Mouse (Mus musculus) midbrain, embryonic 16.5 days (tissue): ENCODE measurements around the gene Tmem35b. TPM values are rescaled to one million over a fixed set of nuclear protein-coding genes. Genes with fewer than 3 reads are reported as not detected.
A peak's percentile ranks its signal among the peaks of the same experiment; 100 is the strongest.

Experiments
- ATAC-seq: fragments of 200-750 bp; cut with Nextera tagmentation; 2 replicates; pipeline ENCODE4 v1.8.0; 2017; ENCODE audit warnings: moderate TSS enrichment
- H3K27ac ChIP-seq: fragments of 300-500 bp; sonication (generic); 2 replicates; pipeline ENCODE4 v1.5.1; 2014; ENCODE audit warnings: mild to moderate bottlenecking, low read length, mixed read lengths
- H3K27me3 ChIP-seq: fragments of 300-500 bp; sonication (generic); 2 replicates; pipeline ENCODE4 v1.6.1; 2014; ENCODE audit warnings: low read depth, low read length, mixed read lengths; ENCODE audit not compliant: control insufficient read depth, insufficient read depth
- H3K36me3 ChIP-seq: fragments of 300-500 bp; sonication (generic); 2 replicates; pipeline ENCODE4 v1.6.1; 2014; ENCODE audit warnings: mild to moderate bottlenecking, low read length, moderate library complexity, mixed read lengths; ENCODE audit not compliant: control insufficient read depth, insufficient read depth
- H3K4me1 ChIP-seq: fragments of 300-500 bp; sonication (generic); 2 replicates; pipeline ENCODE4 v1.6.1; 2014; ENCODE audit warnings: mild to moderate bottlenecking, low read length, mixed read lengths; ENCODE audit not compliant: control insufficient read depth, insufficient read depth
- H3K4me2 ChIP-seq: fragments of 300-500 bp; sonication (generic); 2 replicates; pipeline ENCODE4 v1.6.1; 2014; ENCODE audit warnings: mild to moderate bottlenecking, low read length, mixed read lengths
- H3K4me3 ChIP-seq: fragments of 300-500 bp; sonication (generic); 2 replicates; pipeline ENCODE4 v1.5.1; 2014; ENCODE audit warnings: low read depth, mild to moderate bottlenecking, low read length, moderate library complexity, mixed read lengths
- H3K9ac ChIP-seq: fragments of 300-500 bp; sonication (generic); 2 replicates; pipeline ENCODE4 v1.6.1; 2014; ENCODE audit warnings: low read depth, low read length, mixed read lengths
- H3K9me3 ChIP-seq: fragments of 300-500 bp; sonication (generic); replicated peaks from 2 replicates; pipeline ENCODE4 v1.6.1; 2014; ENCODE audit warnings: mild to moderate bottlenecking, low read length, mixed read lengths; ENCODE audit not compliant: control insufficient read depth, poor library complexity, severe bottlenecking
- WGBS: fragments of 180-500 bp; shearing (Covaris S2); extraction: QIAGEN DNeasy Blood & Tissue Kit; methylation state at CpG from one replicate; pipeline ENCODE4 v1.1.7; 2014; 5-methylcytosine and 5-hydroxymethylcytosine counted together
- polyA plus RNA-seq: library from polyadenylated mRNA; unstranded; fragments of >200 nt; fragmentation: Nextera tagmentation; extraction: Ambion mirVana; gene quantifications from 2 replicates; pipeline ENCODE4 v1.2.1, GENCODE M21; 2015

Tmem35b gene
- polyA plus RNA-seq, 1 experiment from 2014 or later = 18.1 TPM

DNA sequence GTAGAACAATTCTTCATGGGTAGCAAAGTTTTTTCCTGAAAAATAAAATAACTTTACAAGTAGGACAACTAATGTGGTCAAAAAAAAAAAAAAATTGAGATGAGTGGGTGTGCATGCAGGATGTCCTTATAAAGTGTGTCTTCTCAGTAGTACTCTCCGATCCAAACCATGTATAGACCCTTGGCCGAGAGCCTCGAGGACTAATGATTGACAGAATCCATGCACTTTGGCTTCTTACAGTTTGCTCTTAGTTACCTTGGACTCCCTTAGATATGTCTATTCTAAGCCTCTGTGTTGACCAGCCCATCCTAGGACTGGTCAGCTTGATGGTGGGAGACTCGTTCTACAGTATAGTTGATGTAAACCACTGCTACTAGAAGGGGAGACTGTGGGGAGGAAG lies 15.9 kb upstream of the Tmem35b start:
- 97% methylated on average over 4 of the region's 4 CpGs for whole genome bisulfite sequencing
- no peaks in the 10 kb centered on the region for H3K4me1 ChIP-seq
- no peaks in the 10 kb centered on the region; the same call in 1 of the 2 replicates for H3K9me3 ChIP-seq
- H3K4me3 ChIP-seq = no peak overlapping the region
- H3K27ac ChIP-seq = no peak overlapping the region
- ATAC-seq = no peak
- no peak overlapping the region for H3K4me2 ChIP-seq
- no peaks in the 10 kb centered on the region for H3K27me3 ChIP-seq
- peaks cover 28% of the 10 kb centered on the region for H3K36me3 ChIP-seq
- no peak overlapping the region for H3K9ac ChIP-seq

DNA sequence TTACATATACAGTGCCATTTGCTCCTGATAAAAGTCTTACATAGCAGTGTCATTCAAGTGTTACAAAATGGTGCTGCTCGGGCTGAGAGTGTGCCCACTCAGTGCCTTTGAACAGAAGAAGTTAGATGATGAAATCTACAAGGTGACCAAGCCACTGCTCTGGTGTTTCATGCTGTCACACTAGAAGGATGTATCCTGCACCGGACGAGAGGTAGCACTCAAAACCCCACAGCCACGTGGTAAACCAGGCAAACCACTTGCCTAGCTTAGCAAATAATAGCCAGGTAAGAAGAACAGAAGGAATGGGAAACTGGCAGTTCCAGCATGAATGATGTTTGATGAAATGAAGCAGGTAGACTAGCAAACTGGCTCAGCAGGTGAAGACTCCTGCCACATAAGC lies 12.9 kb upstream of the Tmem35b start:
- H3K9ac ChIP-seq = no peak overlapping the region
- no peak overlapping the region for H3K4me2 ChIP-seq
- 79% methylated on average over 4 of the region's 4 CpGs for WGBS
- H3K4me3 ChIP-seq = no peak overlapping the region
- no peak for ATAC-seq
- H3K4me1 ChIP-seq = no peaks in the 10 kb centered on the region
- no peaks in the 10 kb centered on the region; the same call in 1 of the 2 replicates for H3K9me3 ChIP-seq
- no peak overlapping the region for H3K27ac ChIP-seq
- H3K27me3 ChIP-seq = no peaks in the 10 kb centered on the region
- H3K36me3 ChIP-seq = peaks cover 25% of the 10 kb centered on the region

DNA sequence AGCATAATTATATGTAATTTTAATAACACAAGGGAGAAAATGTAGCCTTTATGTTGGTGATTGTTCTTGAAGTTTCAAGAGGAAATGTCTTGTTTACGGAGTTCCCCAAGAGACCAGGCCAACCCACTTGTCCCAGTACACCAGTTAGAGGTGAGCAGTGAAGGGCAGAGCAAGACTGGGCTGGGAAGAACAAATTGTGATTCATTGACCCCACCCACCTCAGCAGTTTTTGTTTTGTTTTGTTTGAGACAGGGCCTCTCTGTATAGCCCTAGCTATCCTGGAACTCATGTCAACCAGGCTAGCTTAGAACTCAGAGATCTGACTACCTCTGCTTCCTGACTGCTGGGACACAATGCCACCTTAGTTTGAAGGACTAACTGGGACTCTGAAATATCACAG lies 840 bp downstream of the Tmem35b start:
- Histone ChIP-seq H3K4me3 (no peak overlapping the region), H3K27ac (no peak overlapping the region), H3K4me1 (peaks cover 10% of the 10 kb centered on the region), H3K9ac (no peak overlapping the region), H3K36me3 (no peaks in the 10 kb centered on the region), H3K4me2 (no peak overlapping the region), H3K9me3 (no peaks in the 10 kb centered on the region), H3K27me3 (no peaks in the 10 kb centered on the region)
- no peak for ATAC-seq
- WGBS = 90% methylated on average over 1 of the region's 1 CpGs

DNA sequence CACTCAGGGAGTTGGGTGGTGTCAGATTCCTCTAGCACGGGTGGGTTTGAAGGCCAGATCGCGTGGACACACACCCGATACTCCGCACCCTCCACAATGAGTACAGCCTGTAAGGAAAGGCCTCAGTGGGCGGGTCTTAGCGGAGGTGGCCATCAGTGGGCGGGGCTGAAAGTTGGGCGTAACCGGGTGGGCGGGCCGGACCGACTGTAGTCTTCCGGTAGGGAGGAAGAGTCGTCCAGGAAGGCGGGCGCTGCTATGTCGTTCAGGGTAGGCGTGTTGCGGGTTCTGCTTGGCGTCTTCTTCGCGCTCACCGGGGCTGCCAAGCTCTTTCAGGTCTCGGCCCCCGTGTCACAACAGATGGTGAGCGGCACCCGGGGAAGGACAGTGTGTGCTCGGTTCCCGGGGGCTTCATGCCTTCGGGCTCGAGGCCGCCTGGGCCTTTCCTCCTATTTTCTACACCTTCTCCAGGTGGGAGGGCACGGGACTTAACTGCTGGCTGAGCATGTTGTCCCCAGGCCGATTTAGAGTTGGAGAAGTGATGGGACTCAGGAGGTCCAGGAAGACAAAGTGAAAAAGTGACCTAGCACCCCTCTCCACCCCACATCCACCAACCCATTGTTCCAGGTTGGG lies 2.5 kb downstream of the Tmem35b start:
- peak overlapping the region; percentile 55; the same call in 1 of the 2 replicates for H3K27ac ChIP-seq
- no peaks in the 10 kb centered on the region for H3K9me3 ChIP-seq
- peak overlapping the region; percentile 63 for H3K4me3 ChIP-seq
- peak; percentile 94 for ATAC-seq
- H3K9ac ChIP-seq = peak overlapping the region; percentile 79
- peaks cover 10% of the 10 kb centered on the region for H3K4me1 ChIP-seq
- 1% methylated on average over 35 of the region's 35 CpGs for WGBS
- H3K27me3 ChIP-seq = no peaks in the 10 kb centered on the region
- peak overlapping the region; percentile 83 for H3K4me2 ChIP-seq
- no peaks in the 10 kb centered on the region for H3K36me3 ChIP-seq

DNA sequence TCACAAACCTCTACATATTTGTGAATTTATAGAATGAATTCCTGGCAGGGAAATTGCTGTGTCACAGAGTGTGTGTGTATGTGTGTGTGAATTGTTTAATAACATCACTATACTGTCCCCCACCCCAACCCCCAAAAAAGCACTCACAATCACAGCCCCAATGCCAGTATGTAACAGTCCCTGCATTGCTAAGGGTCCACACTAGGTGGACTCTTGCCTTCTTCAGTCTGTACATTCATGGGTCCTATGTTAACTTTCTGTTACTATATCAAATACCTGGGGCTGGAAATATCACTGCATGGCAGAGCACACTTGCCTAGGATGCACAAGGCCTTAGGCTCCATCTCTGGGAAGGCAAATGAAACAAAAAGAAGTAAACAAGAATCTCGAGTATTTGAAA lies 11.2 kb downstream of the Tmem35b start:
- H3K9me3 ChIP-seq = no peaks in the 10 kb centered on the region
- H3K9ac ChIP-seq = no peak overlapping the region
- 55% methylated on average over 1 of the region's 1 CpGs for WGBS
- H3K4me3 ChIP-seq = no peak overlapping the region
- no peak overlapping the region for H3K27ac ChIP-seq
- H3K4me1 ChIP-seq = no peaks in the 10 kb centered on the region
- H3K4me2 ChIP-seq = no peak overlapping the region
- H3K27me3 ChIP-seq = no peaks in the 10 kb centered on the region
- ATAC-seq = no peak
- H3K36me3 ChIP-seq = no peaks in the 10 kb centered on the region

DNA sequence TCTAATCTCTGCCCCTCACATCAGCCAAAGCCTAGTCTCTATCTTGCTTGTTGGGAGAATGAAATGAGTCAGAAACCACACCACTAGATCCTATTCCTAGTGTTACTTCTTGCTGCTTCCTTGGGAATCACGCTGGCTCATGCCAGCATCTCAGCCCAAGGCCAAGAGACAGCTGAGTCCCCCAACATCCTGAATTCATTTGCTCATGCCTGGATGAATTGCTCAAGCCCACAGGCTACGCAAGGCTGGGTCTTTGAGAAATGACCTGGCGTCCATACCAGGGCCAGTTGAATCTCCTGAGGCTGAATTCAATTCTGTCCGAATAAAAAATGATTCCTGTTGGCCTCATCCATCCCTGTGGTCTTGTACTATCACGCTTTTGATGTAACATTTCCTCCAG lies 14.1 kb downstream of the Tmem35b start:
- H3K27me3 ChIP-seq = no peaks in the 10 kb centered on the region
- no peak overlapping the region for H3K27ac ChIP-seq
- no peak for ATAC-seq
- H3K9ac ChIP-seq = no peak overlapping the region
- H3K4me3 ChIP-seq = no peak overlapping the region
- H3K4me1 ChIP-seq = no peaks in the 10 kb centered on the region
- H3K9me3 ChIP-seq = no peaks in the 10 kb centered on the region
- H3K4me2 ChIP-seq = no peak overlapping the region
- H3K36me3 ChIP-seq = no peaks in the 10 kb centered on the region
- 78% methylated on average over 5 of the region's 5 CpGs for WGBS

DNA sequence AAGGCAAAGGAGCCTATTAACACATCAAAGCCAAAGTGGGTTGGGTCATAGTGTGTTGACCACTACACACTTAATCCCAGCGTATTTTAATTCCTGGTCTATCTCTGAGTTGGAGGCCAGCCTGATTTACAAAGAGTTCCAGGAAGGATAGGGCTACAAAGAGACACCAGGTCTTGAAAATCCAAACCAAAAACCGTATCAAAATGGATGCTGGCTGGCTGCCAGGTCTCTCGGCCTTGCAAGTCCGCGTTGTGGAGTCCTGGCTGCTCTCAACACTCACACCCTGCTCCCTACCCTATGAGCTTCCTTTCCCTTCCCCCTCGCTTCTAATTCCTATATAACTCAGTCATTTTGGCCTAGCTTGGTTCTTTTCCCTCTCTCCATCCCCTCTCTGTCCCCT lies 15.0 kb downstream of the Tmem35b start:
- H3K4me1 ChIP-seq = no peaks in the 10 kb centered on the region
- no peak overlapping the region for H3K4me3 ChIP-seq
- no peak overlapping the region for H3K27ac ChIP-seq
- WGBS = 16% methylated on average over 6 of the region's 6 CpGs
- no peak for ATAC-seq
- H3K27me3 ChIP-seq = no peaks in the 10 kb centered on the region
- no peaks in the 10 kb centered on the region for H3K9me3 ChIP-seq
- H3K9ac ChIP-seq = no peak overlapping the region
- H3K4me2 ChIP-seq = no peak overlapping the region
- no peaks in the 10 kb centered on the region for H3K36me3 ChIP-seq

DNA sequence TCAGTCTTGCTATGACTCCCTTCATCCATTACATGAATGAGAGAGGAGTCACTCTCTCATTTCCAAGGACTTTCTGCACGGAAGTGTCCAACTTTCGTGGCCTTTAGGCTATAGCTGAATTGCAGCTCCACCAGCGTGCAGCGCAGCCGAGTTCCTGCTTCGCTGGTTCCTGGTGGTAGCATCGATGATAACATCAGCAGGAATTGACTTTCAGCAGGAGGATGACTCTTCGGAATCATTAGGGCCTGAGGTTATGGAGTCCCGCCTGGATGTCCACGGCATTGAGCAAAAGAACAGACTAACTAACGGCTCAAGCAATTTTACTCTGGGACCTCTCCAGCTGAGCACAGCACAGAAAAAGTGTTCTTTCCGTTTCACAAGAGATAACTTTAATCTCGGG lies 26.5 kb downstream of the Tmem35b start:
- H3K9ac ChIP-seq = no peak overlapping the region
- no peaks in the 10 kb centered on the region for H3K9me3 ChIP-seq
- 80% methylated on average over 13 of the region's 13 CpGs for WGBS
- no peak overlapping the region for H3K27ac ChIP-seq
- H3K4me2 ChIP-seq = no peak overlapping the region
- no peak for ATAC-seq
- H3K4me1 ChIP-seq = no peaks in the 10 kb centered on the region
- H3K4me3 ChIP-seq = no peak overlapping the region
- no peaks in the 10 kb centered on the region for H3K27me3 ChIP-seq
- H3K36me3 ChIP-seq = no peaks in the 10 kb centered on the region

- Histone ChIP-seq H3K4me1 (no peaks in the 10 kb centered on the region), H3K9ac (no peak overlapping the region), H3K36me3 (no peaks in the 10 kb centered on the region), H3K4me2 (no peak overlapping the region), H3K9me3 (no peaks in the 10 kb centered on the region), H3K27me3 (no peaks in the 10 kb centered on the region), H3K4me3 (no peak overlapping the region), H3K27ac (no peak overlapping the region)
- WGBS = 43% methylated on average over 1 of the region's 1 CpGs
- ATAC-seq = no peak
These were observed 29.9 kb downstream of the Tmem35b start for GRCm38 (mm10) chr4:127153345-127153744.
